Mouse (Mus musculus): ENCODE data around the gene BC048679. TPM values are rescaled to one million over a fixed set of nuclear protein-coding genes. Genes with fewer than 3 reads are reported as not detected.
A peak's percentile ranks its signal among the peaks of the same experiment; 100 is the strongest.

BC048679 gene
- polyA plus RNA-seq, 1 experiment: not detected

GRCm38 (mm10) chr7:81452971-81453441 is 45.1 kb downstream of the BC048679 start:
- no peaks in the 10 kb centered on the region for H3K4me1 ChIP-seq (ENCODE audit: control insufficient read depth, insufficient read depth, insufficient read length, low read length)

More at GRCm38 (mm10) chr7:81452971-81453441, 45.1 kb downstream of the BC048679 start:
- H3K4me3 ChIP-seq (ENCODE audit: insufficient read depth, low read depth, low read length): peak overlapping the region; percentile 65
- H3K27ac ChIP-seq (replicated peaks; ENCODE audit: low read depth, low read length): no peak overlapping the region

Other genes with a start within 250 kb of the BC048679 start
- 1,265 and 1,513 TPM in 2 replicates for gene Rps17, start 153.0 kb downstream of the BC048679 start, polyA plus RNA-seq (2012; ENCODE audit: insufficient read depth, insufficient read length, missing spikeins)
- 20.8 and 23.2 TPM in 2 replicates for gene Cpeb1, start 42.8 kb downstream of the BC048679 start, polyA plus RNA-seq (2012; ENCODE audit: insufficient read depth, insufficient read length, missing spikeins)
- gene Ap3b2, start 4.4 kb downstream of the BC048679 start, polyA plus RNA-seq (2012; ENCODE audit: insufficient read depth, insufficient read length, missing spikeins): not detected in 2 replicates
- gene Fsd2, start 68.7 kb upstream of the BC048679 start, polyA plus RNA-seq (2012; ENCODE audit: insufficient read depth, insufficient read length, missing spikeins): 18.0 and 18.9 TPM in 2 replicates
- 10.7 and 12.9 TPM in 2 replicates for gene Whamm, start 73.0 kb upstream of the BC048679 start, polyA plus RNA-seq (2012; ENCODE audit: insufficient read depth, insufficient read length, missing spikeins)
- 1.0 and 1.1 TPM in 2 replicates for gene Homer2, start 209.2 kb upstream of the BC048679 start, polyA plus RNA-seq (2012; ENCODE audit: insufficient read depth, insufficient read length, missing spikeins)

Data from brown adipose tissue, adult 24 weeks (tissue).